Mouse (Mus musculus) effector memory CD4-positive, alpha-beta T cell, adult 5 months (primary cell): ENCODE data around the gene Vmn2r118. TPM values are rescaled to one million over a fixed set of nuclear protein-coding genes. Genes with fewer than 3 reads are reported as not detected.

Source experiments
- polyA plus RNA-seq: library from polyadenylated mRNA; unstranded; fragments of 100-300 nt; shearing (Covaris generic); gene quantifications from one replicate; pipeline ENCODE4 v1.2.1, GENCODE M21; 2017

The Vmn2r118 gene
- not detected for polyA plus RNA-seq

DNA sequence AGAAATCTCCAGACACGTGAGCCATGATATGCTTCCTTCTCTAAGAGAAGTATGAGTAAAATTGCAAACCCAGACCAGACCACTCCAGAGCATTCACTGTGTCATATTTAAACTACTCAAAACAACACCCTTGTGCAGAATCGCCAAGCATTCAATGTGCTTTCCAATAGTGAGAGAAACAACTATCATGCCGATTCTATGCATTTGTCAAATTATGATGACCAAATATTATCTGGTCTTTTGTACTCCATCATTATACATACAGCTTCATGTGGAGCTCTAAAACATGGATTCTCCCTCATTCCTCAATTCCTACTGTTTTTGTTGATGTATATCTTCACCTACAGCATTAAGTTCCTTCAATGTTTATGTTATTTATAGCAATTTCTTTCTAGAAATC lies at the start of gene Vmn2r118:
TSS of gene Vmn2r118 (minus strand) at position 101 of the 400 bp plus-strand sequence.

Other genes starting within 250 kb of the Vmn2r118 start
- 0.06 TPM for gene St6gal2, start 179.8 kb downstream of the Vmn2r118 start, polyA plus RNA-seq
- gene Pot1b, start 87.4 kb upstream of the Vmn2r118 start, polyA plus RNA-seq: 9.9 TPM
- gene Adgre4, start 124.8 kb upstream of the Vmn2r118 start, polyA plus RNA-seq: 0.17 TPM